Mouse (Mus musculus) testis, adult 2 months (tissue): ENCODE data around the gene Pcgf2. TPM values are rescaled to one million over a fixed set of nuclear protein-coding genes. Genes with fewer than 3 reads are reported as not detected.
"Not testable (repeated sequence)": the region's sequence is repeated elsewhere in the genome, so short reads cannot be mapped to it uniquely, and the experiment has no call there.

Experiments
- H3K27ac ChIP-seq: fragments of 200-500 bp; 2 replicates; pipeline ENCODE4 v1.5.1; 2012; ENCODE audit warnings: low read depth, low read length; ENCODE audit not compliant: control insufficient read depth, insufficient read depth
- H3K27me3 ChIP-seq: fragments of 200-500 bp; 2 replicates; pipeline ENCODE4 v1.6.1; 2012; ENCODE audit warnings: mild to moderate bottlenecking, low read length, moderate library complexity; ENCODE audit not compliant: control insufficient read depth, insufficient read depth
- H3K36me3 ChIP-seq: fragments of 200-500 bp; 2 replicates; pipeline ENCODE4 v1.6.1; 2012; ENCODE audit warnings: mild to moderate bottlenecking, low read length; ENCODE audit not compliant: control insufficient read depth, insufficient read depth
- H3K4me1 ChIP-seq: fragments of 200-500 bp; 2 replicates; pipeline ENCODE4 v1.6.1; 2012; ENCODE audit warnings: low read length; ENCODE audit not compliant: control insufficient read depth, insufficient read depth
- H3K4me3 ChIP-seq: fragments of 200-500 bp; 2 replicates; pipeline ENCODE4 v1.5.1; 2012; ENCODE audit warnings: low read depth, mild to moderate bottlenecking, low read length, moderate library complexity, mixed read lengths; ENCODE audit not compliant: control insufficient read depth
- CTCF ChIP-seq: fragments of 200-500 bp; IDR thresholded peaks from 2 replicates; pipeline ENCODE4 v1.5.1; 2012; ENCODE audit warnings: low read depth, mild to moderate bottlenecking, inconsistent platforms, low read length, moderate library complexity; ENCODE audit not compliant: control insufficient read depth, insufficient read depth, insufficient replicate concordance
- POLR2A ChIP-seq: fragments of 200-500 bp; IDR thresholded peaks from 2 replicates; pipeline ENCODE4 v1.6.1; 2012; ENCODE audit warnings: low read depth, mild to moderate bottlenecking, inconsistent platforms, low read length, moderate library complexity; ENCODE audit not compliant: control insufficient read depth
- polyA plus RNA-seq: library from polyadenylated mRNA; depleted of rRNA; stranded (reverse); fragments of >200 nt; gene quantifications from 2 replicates; pipeline ENCODE4 v1.2.3, GENCODE M21; 2012

Gene Pcgf2
- polyA plus RNA-seq, 1 experiment: 6.4 TPM

GRCm38 (mm10) chr11:97660734-97661647, 39.3 kb downstream of the Pcgf2 start:
- Histone ChIP-seq H3K27me3 (no peaks in the 10 kb centered on the region), H3K4me3 (peak overlapping the region; percentile 72), H3K27ac (peak overlapping the region; percentile 70), H3K4me1 (peaks cover 31% of the 10 kb centered on the region), H3K36me3 (no peaks in the 10 kb centered on the region)
- TF ChIP-seq POLR2A: no peak
- no peak for TF ChIP-seq CTCF

- no peak for TF ChIP-seq POLR2A
- no peak for TF ChIP-seq CTCF
- Histone ChIP-seq H3K27me3 (no peaks in the 10 kb centered on the region), H3K4me3 (peak overlapping the region; percentile 91), H3K27ac (peak overlapping the region; percentile 82), H3K36me3 (no peaks in the 10 kb centered on the region), H3K4me1 (peaks cover 31% of the 10 kb centered on the region)
Observed at GRCm38 (mm10) chr11:97659990-97660714, 40.1 kb downstream of the Pcgf2 start.

GRCm38 (mm10) chr11:97659267-97659989, 40.9 kb downstream of the Pcgf2 start:
- no peaks in the 10 kb centered on the region for H3K27me3 ChIP-seq
- H3K36me3 ChIP-seq: no peaks in the 10 kb centered on the region
- peak overlapping the region; percentile 82 for H3K27ac ChIP-seq
- no peak for TF ChIP-seq CTCF
- no peak for TF ChIP-seq POLR2A
- H3K4me3 ChIP-seq: peak overlapping the region; percentile 91
- peaks cover 28% of the 10 kb centered on the region for H3K4me1 ChIP-seq

DNA sequence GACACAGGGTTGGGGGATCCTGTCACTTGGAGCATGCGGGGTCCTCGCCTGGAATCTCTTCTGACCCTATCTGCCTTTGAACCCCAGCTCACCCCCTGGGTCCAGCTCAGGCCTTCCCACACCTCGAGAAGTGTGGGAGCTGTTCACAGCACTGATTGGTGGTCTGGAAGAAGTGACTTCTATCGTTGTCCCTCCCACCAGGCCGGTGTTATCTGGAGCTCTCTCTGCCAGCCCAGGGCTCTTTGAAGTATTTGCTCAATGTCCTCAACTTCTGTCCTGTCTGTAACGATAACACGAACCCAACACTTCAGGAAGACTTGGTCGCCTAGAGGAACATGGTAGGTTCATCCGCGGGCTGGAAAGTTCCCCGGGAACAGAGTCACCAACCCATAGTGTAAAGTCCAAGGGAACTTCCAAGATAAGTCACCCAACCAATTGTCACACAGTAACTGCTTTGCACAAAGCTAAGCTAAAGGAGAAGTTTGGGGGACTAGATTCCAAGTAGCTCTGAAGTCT, 41.5 kb downstream of the Pcgf2 start:
- Histone ChIP-seq H3K4me1 (peaks cover 24% of the 10 kb centered on the region), H3K27me3 (no peaks in the 10 kb centered on the region), H3K4me3 (no peak overlapping the region), H3K36me3 (no peaks in the 10 kb centered on the region), H3K27ac (no peak overlapping the region)
- TF ChIP-seq CTCF (no peak), POLR2A (no peak)

GRCm38 (mm10) chr11:97657967-97658366, 42.3 kb downstream of the Pcgf2 start:
- not testable (repeated sequence) for H3K4me3 ChIP-seq, H3K27ac ChIP-seq, H3K27me3 ChIP-seq, H3K36me3 ChIP-seq
- H3K4me1 ChIP-seq: peaks cover 22% of the 10 kb centered on the region

DNA sequence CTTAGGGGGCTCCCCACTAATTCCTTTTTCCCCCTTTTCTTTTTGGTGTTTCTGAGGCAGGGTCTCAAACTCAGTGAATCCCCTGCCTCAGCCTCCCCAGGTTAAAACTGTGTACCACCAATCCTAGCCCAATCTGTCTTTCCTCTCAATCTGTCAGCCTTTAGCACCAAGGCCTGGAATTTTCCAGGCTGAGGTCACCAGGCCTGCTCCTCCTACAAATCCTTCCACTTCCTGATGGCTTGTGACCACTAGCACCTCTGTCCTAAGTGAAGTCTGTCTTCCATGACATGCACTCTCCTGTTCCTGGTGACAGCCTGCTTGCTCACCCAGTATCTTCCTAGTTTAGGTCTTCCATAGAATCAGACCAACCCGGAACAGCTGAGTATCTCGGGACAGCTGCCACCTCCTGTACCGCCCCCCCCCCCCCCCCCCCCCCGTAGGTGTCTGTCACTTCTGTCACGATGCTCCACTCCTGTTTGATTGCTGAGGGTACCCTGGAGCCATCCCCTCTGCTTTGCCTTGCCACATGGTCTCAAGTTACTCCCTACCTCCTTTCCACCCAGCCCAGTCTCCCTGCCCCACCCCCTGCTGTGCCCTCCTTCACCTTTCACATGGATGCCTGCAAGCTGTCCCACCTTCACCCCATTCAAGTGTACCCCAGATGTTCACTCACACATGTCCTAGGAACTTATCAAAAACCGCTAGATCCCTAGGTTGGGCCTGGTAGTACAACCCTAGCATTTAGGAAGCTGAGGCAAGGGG, 42.9 kb downstream of the Pcgf2 start:
- Histone ChIP-seq H3K27me3 (no peaks in the 10 kb centered on the region), H3K4me3 (no peak overlapping the region), H3K36me3 (no peaks in the 10 kb centered on the region), H3K4me1 (peaks cover 18% of the 10 kb centered on the region), H3K27ac (no peak overlapping the region)
- TF ChIP-seq CTCF (no peak), POLR2A (no peak)
